18 mouse cellular contexts compared by ENCODE assay signal in the genomic region with DNA sequence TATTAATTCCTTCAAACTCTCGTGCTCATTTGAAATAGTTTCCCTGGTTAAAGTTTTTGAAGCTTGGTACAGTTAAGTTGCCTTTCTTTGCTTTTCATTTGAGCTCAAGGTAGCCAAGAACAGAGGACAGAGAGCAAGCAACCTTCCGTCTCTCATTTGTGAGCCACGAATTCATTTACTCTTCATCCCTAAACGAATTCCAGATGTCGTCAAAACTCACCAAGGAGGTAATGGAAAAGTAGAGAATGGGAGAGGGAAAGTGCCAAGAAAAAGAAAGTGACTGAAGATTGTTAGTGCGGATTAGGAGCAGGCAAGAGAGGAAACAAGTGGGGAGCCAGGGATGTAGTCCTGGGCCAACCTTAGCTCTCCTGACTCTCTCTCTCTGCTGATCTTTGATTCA.
A peak's percentile ranks its signal among the peaks of the same experiment; 100 is the strongest.
DNase-seq lines count a peak whose midpoint lies in the region; ATAC-seq and TF ChIP-seq lines count a peak whose summit lies in the region.
"Had no signal": no experiment of that assay in that cellular context is flagged by ENCODE, and none has a peak within 500 bp of the region (broad histone marks: within the 10 kb centered on the region; RNA-seq: fewer than 3 reads in every experiment).

No protein-coding gene starts in this region.

- H3K4me1 ChIP-seq in forebrain, embryonic 10.5 days = no peaks in the 10 kb centered on the region
- H3K4me1 ChIP-seq in forebrain, postnatal 0 days (ENCODE audit: insufficient read depth) = no peaks in the 10 kb centered on the region
- peaks cover 2% of the 10 kb centered on the region; the same call in 1 of the 2 replicates for H3K4me1 ChIP-seq in embryonic facial prominence, embryonic 14.5 days (ENCODE audit: control insufficient read depth, insufficient read depth, low read length)
- peaks cover 9% of the 10 kb centered on the region; the same call in 1 of the 2 replicates for H3K4me1 ChIP-seq in limb, embryonic 12.5 days (replicated peaks)
- no peaks in the 10 kb centered on the region for H3K4me1 ChIP-seq in midbrain, embryonic 10.5 days
- no peaks in the 10 kb centered on the region for H3K4me1 ChIP-seq in hindbrain, embryonic 16.5 days (ENCODE audit: control insufficient read depth, insufficient read depth, low read depth, low read length)
- H3K4me1 ChIP-seq: hindbrain, embryonic 10.5 days; intestine, embryonic 15.5 days had no signal

- 63% methylated on average over 6 of the region's 6 CpGs for WGBS in forebrain, embryonic 10.5 days
- WGBS in forebrain, postnatal 0 days = 55% methylated on average over 6 of the region's 6 CpGs
- WGBS in embryonic facial prominence, embryonic 14.5 days = 26% methylated on average over 6 of the region's 6 CpGs
- WGBS in limb, embryonic 12.5 days = 10% methylated on average over 6 of the region's 6 CpGs
- WGBS in midbrain, embryonic 10.5 days = 68% methylated on average over 6 of the region's 6 CpGs
- WGBS in hindbrain, embryonic 16.5 days = 71% methylated on average over 6 of the region's 6 CpGs

- DNase-seq in forebrain, embryonic 10.5 days (ENCODE audit: extremely low spot score, low spot score) = peak; percentile 7
- DNase-seq in forebrain, postnatal 0 days = no peak
- peak; percentile 23 for DNase-seq in Muller cell, postnatal 12 days (ENCODE audit: inconsistent ontology term)
- peak; percentile 84 for DNase-seq in embryonic facial prominence, embryonic 14.5 days (ENCODE audit: low spot score)
- no peak for DNase-seq in midbrain, embryonic 10.5 days (ENCODE audit: low spot score)
- DNase-seq in yolk sac, embryonic 10.5 days (ENCODE audit: low spot score) = no peak
- DNase-seq: cerebellum, adult 8-10 months; gastrocnemius, postnatal 10 days; kidney, postnatal 36 days; left cerebral cortex, postnatal 4 days; retina, postnatal 1 day; thymus, postnatal 14 days had no signal

- ATAC-seq in forebrain, postnatal 0 days = no peak
- no peak for ATAC-seq in embryonic facial prominence, embryonic 14.5 days (ENCODE audit: low read depth)
- no peak for ATAC-seq in limb, embryonic 12.5 days (ENCODE audit: insufficient number of reproducible peaks, insufficient read depth, low FRiP score, low TSS enrichment, low read depth)
- ATAC-seq in hindbrain, embryonic 16.5 days = no peak
- ATAC-seq: intestine, embryonic 15.5 days had no signal

- H3K9me3 ChIP-seq in forebrain, embryonic 10.5 days = no peaks in the 10 kb centered on the region
- no peaks in the 10 kb centered on the region for H3K9me3 ChIP-seq in forebrain, postnatal 0 days (ENCODE audit: low read length)
- H3K9me3 ChIP-seq in embryonic facial prominence, embryonic 14.5 days (ENCODE audit: control insufficient read depth, low read length) = peaks cover 3% of the 10 kb centered on the region; the same call in 1 of the 2 replicates
- H3K9me3 ChIP-seq in limb, embryonic 12.5 days = no peaks in the 10 kb centered on the region
- no peaks in the 10 kb centered on the region for H3K9me3 ChIP-seq in midbrain, embryonic 10.5 days (replicated peaks)
- peaks cover 3% of the 10 kb centered on the region; the same call in 1 of the 2 replicates for H3K9me3 ChIP-seq in hindbrain, embryonic 16.5 days (ENCODE audit: control insufficient read depth, low read length)
- H3K9me3 ChIP-seq: hindbrain, embryonic 10.5 days; intestine, embryonic 15.5 days had no signal

- no peak overlapping the region for H3K27ac ChIP-seq in forebrain, embryonic 10.5 days
- H3K27ac ChIP-seq in forebrain, postnatal 0 days (ENCODE audit: low read depth, low read length) = no peak overlapping the region
- H3K27ac ChIP-seq in embryonic facial prominence, embryonic 14.5 days (replicated peaks; ENCODE audit: low read depth, low read length) = peak overlapping the region; percentile 24; the same call in 1 of the 2 replicates
- H3K27ac ChIP-seq in limb, embryonic 12.5 days = peak overlapping the region; percentile 79
- no peak overlapping the region for H3K27ac ChIP-seq in midbrain, embryonic 10.5 days (replicated peaks)
- no peak overlapping the region for H3K27ac ChIP-seq in hindbrain, embryonic 16.5 days (ENCODE audit: low read depth, low read length)
- H3K27ac ChIP-seq: hindbrain, embryonic 10.5 days; intestine, embryonic 15.5 days; stomach, postnatal 0 days had no signal

- no peaks in the 10 kb centered on the region for H3K36me3 ChIP-seq in forebrain, embryonic 10.5 days (replicated peaks)
- no peaks in the 10 kb centered on the region for H3K36me3 ChIP-seq in forebrain, postnatal 0 days (ENCODE audit: insufficient read depth)
- H3K36me3 ChIP-seq in embryonic facial prominence, embryonic 14.5 days (ENCODE audit: control insufficient read depth, insufficient read depth, low read length) = no peaks in the 10 kb centered on the region
- H3K36me3 ChIP-seq in limb, embryonic 12.5 days = no peaks in the 10 kb centered on the region
- H3K36me3 ChIP-seq in midbrain, embryonic 10.5 days = no peaks in the 10 kb centered on the region
- H3K36me3 ChIP-seq in hindbrain, embryonic 16.5 days (ENCODE audit: control insufficient read depth, insufficient read depth, low read length) = no peaks in the 10 kb centered on the region
- H3K36me3 ChIP-seq: hindbrain, embryonic 10.5 days; intestine, embryonic 15.5 days had no signal

- H3K4me3 ChIP-seq in forebrain, embryonic 10.5 days = no peak overlapping the region
- H3K4me3 ChIP-seq in forebrain, postnatal 0 days (ENCODE audit: low read depth, low read length) = no peak overlapping the region
- no peak overlapping the region for H3K4me3 ChIP-seq in embryonic facial prominence, embryonic 14.5 days (ENCODE audit: low read depth, low read length)
- no peak overlapping the region for H3K4me3 ChIP-seq in limb, embryonic 12.5 days (replicated peaks)
- H3K4me3 ChIP-seq in midbrain, embryonic 10.5 days = no peak overlapping the region
- H3K4me3 ChIP-seq in hindbrain, embryonic 16.5 days (ENCODE audit: low read length) = no peak overlapping the region
- H3K4me3 ChIP-seq: hindbrain, embryonic 10.5 days; intestine, embryonic 15.5 days had no signal

- no peaks in the 10 kb centered on the region for H3K27me3 ChIP-seq in forebrain, embryonic 10.5 days (ENCODE audit: poor library complexity, severe bottlenecking)
- no peaks in the 10 kb centered on the region for H3K27me3 ChIP-seq in forebrain, postnatal 0 days (ENCODE audit: insufficient read depth, low read length)
- no peaks in the 10 kb centered on the region for H3K27me3 ChIP-seq in embryonic facial prominence, embryonic 14.5 days (replicated peaks; ENCODE audit: control insufficient read depth, insufficient read depth, low read length)
- no peaks in the 10 kb centered on the region for H3K27me3 ChIP-seq in limb, embryonic 12.5 days
- H3K27me3 ChIP-seq in midbrain, embryonic 10.5 days (ENCODE audit: low read depth, poor library complexity, severe bottlenecking) = no peaks in the 10 kb centered on the region
- H3K27me3 ChIP-seq in hindbrain, embryonic 16.5 days (replicated peaks; ENCODE audit: control insufficient read depth, insufficient read depth, low read length) = no peaks in the 10 kb centered on the region
- H3K27me3 ChIP-seq: CH12.LX; intestine, embryonic 15.5 days had no signal

- TF ChIP-seq CTCF in forebrain, postnatal 0 days (IDR thresholded peaks at IDR 0.05; ENCODE audit: low read depth) = no peak

- no peak overlapping the region for H3K4me2 ChIP-seq in forebrain, postnatal 0 days (ENCODE audit: low read depth)
- H3K4me2 ChIP-seq in embryonic facial prominence, embryonic 14.5 days (ENCODE audit: low read depth, low read length) = no peak overlapping the region
- H3K4me2 ChIP-seq in limb, embryonic 12.5 days = no peak overlapping the region
- H3K4me2 ChIP-seq in hindbrain, embryonic 16.5 days (ENCODE audit: low read length) = no peak overlapping the region
- H3K4me2 ChIP-seq: intestine, embryonic 15.5 days had no signal

- H3K9ac ChIP-seq in forebrain, postnatal 0 days = no peak overlapping the region
- no peak overlapping the region for H3K9ac ChIP-seq in embryonic facial prominence, embryonic 14.5 days (ENCODE audit: low read depth, low read length)
- H3K9ac ChIP-seq in limb, embryonic 12.5 days (replicated peaks) = no peak overlapping the region
- no peak overlapping the region for H3K9ac ChIP-seq in hindbrain, embryonic 16.5 days (ENCODE audit: low read depth, low read length)
- H3K9ac ChIP-seq: intestine, embryonic 15.5 days had no signal

Comparison
In these comparisons a context has a peak if more than half of its experiments do, and no peak if none do; other contexts are left out.
1. DNase-seq: peak in forebrain, embryonic 10.5 days (single experiment), Muller cell, postnatal 12 days (single experiment) and embryonic facial prominence, embryonic 14.5 days (single experiment); none in forebrain, postnatal 0 days (single experiment), midbrain, embryonic 10.5 days (single experiment) and yolk sac, embryonic 10.5 days (single experiment).
2. H3K27ac ChIP-seq: peak in embryonic facial prominence, embryonic 14.5 days (single experiment) and limb, embryonic 12.5 days (single experiment); none in forebrain, embryonic 10.5 days (single experiment), forebrain, postnatal 0 days (single experiment), midbrain, embryonic 10.5 days (single experiment) and hindbrain, embryonic 16.5 days (single experiment).